15 mouse cellular contexts compared by ENCODE assay signal in the genomic region with DNA sequence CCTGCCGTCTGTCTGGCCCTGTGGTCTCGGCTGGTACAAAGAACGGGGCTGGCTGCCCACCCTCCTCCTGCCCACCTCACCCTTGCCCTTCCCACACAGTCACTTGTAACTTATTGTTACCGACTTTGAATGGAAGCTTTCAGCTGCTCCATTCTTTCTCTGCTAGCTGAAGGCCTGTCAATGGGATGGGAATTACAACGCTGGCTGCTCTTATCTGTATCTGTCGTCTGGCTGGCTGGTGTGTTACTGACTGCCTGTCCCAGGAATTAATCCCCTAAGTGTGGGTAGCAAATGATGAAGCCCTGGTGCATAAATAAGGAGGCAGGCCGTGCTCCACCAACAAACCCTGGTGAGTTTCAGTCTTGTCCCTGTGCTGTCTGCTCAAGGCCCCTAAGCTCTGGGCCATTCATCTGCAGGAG. TPM values are rescaled to one million over a fixed set of nuclear protein-coding genes. Genes with fewer than 3 reads are reported as not detected.
DNase-seq lines count a peak whose midpoint lies in the region; ATAC-seq and TF ChIP-seq lines count a peak whose summit lies in the region.
"Had no signal": no experiment of that assay in that cellular context is flagged by ENCODE, and none has a peak within 500 bp of the region (broad histone marks: within the 10 kb centered on the region; RNA-seq: fewer than 3 reads in every experiment).

No protein-coding gene starts in this region.

- TF ChIP-seq EP300 in MEL (IDR thresholded peaks at IDR 0.05; ENCODE audit: low read depth in 1 of 2, low read length in 2 of 2), result no peak

- no peaks in the 10 kb centered on the region for H3K9me3 ChIP-seq in embryonic facial prominence, embryonic 11.5 days (replicated peaks; ENCODE audit: control insufficient read depth, low read length)
- no peaks in the 10 kb centered on the region for H3K9me3 ChIP-seq in embryonic facial prominence, embryonic 10.5 days
- no peaks in the 10 kb centered on the region for H3K9me3 ChIP-seq in MEL (replicated peaks; ENCODE audit: insufficient read depth, low read length)
- H3K9me3 ChIP-seq in forebrain, embryonic 11.5 days (ENCODE audit: control insufficient read depth, low read length), result no peaks in the 10 kb centered on the region
- H3K9me3 ChIP-seq in hindbrain, embryonic 16.5 days (ENCODE audit: control insufficient read depth, low read length), result no peaks in the 10 kb centered on the region
- H3K9me3 ChIP-seq: embryonic facial prominence, embryonic 13.5 days; liver, embryonic 13.5 days had no signal

- DNase-seq in embryonic facial prominence, embryonic 11.5 days (ENCODE audit: low spot score), result no peak
- DNase-seq in embryonic facial prominence, embryonic 10.5 days (ENCODE audit: low spot score), result no peak
- DNase-seq in MEL (ENCODE audit: low read depth, low spot score), result no peak
- DNase-seq in forebrain, embryonic 11.5 days (ENCODE audit: low spot score), result peak; percentile 64
- DNase-seq in cerebellum, adult 18-20 months, result no peak
- DNase-seq in urinary bladder, adult 18-20 months (ENCODE audit: low spot score in 2 of 2), result no peak
- no peak for DNase-seq in liver
- DNase-seq: cerebellum, adult 11-12 months; kidney, adult 2 months; liver, embryonic 13.5 days; lung, postnatal 36 days; right cerebral cortex, postnatal 14 days; thymus, postnatal 25 days had no signal

- no peak for TF ChIP-seq RAD21 in MEL (IDR thresholded peaks at IDR 0.05; ENCODE audit: low read depth, low read length)

- WGBS in embryonic facial prominence, embryonic 11.5 days, result 33% methylated on average over 7 of the region's 7 CpGs
- WGBS in embryonic facial prominence, embryonic 10.5 days, result 31% methylated on average over 7 of the region's 7 CpGs
- 10% methylated on average over 7 of the region's 7 CpGs for WGBS in forebrain, embryonic 11.5 days
- WGBS in hindbrain, embryonic 16.5 days, result 11% methylated on average over 7 of the region's 7 CpGs

- H3K27me3 ChIP-seq in embryonic facial prominence, embryonic 11.5 days (ENCODE audit: control insufficient read depth, insufficient read depth, low read length), result no peaks in the 10 kb centered on the region
- no peaks in the 10 kb centered on the region; the same call in 1 of the 2 replicates for H3K27me3 ChIP-seq in embryonic facial prominence, embryonic 10.5 days (replicated peaks; ENCODE audit: low read depth, poor library complexity, severe bottlenecking)
- peaks cover 8% of the 10 kb centered on the region in 2 experiments for H3K27me3 ChIP-seq in MEL (ENCODE audit: control insufficient read depth in 1 of 2, insufficient read depth in 2 of 2, low read length in 2 of 2)
- H3K27me3 ChIP-seq in forebrain, embryonic 11.5 days (ENCODE audit: control insufficient read depth, insufficient read depth, low read length), result no peaks in the 10 kb centered on the region
- H3K27me3 ChIP-seq in hindbrain, embryonic 16.5 days (replicated peaks; ENCODE audit: control insufficient read depth, insufficient read depth, low read length), result no peaks in the 10 kb centered on the region
- H3K27me3 ChIP-seq: embryonic facial prominence, embryonic 13.5 days had no signal

- H3K4me3 ChIP-seq in embryonic facial prominence, embryonic 11.5 days (ENCODE audit: low read depth, low read length), result no peak overlapping the region
- H3K4me3 ChIP-seq in embryonic facial prominence, embryonic 10.5 days, result no peak overlapping the region
- no peak overlapping the region for H3K4me3 ChIP-seq in MEL (ENCODE audit: control insufficient read depth in 1 of 2, insufficient read depth in 1 of 2, low read depth in 2 of 2, low read length in 2 of 2)
- no peak overlapping the region for H3K4me3 ChIP-seq in forebrain, embryonic 11.5 days (ENCODE audit: low read depth, low read length)
- H3K4me3 ChIP-seq in hindbrain, embryonic 16.5 days (ENCODE audit: low read length), result no peak overlapping the region
- H3K4me3 ChIP-seq: embryonic facial prominence, embryonic 13.5 days; liver, embryonic 13.5 days had no signal

- no peaks in the 10 kb centered on the region for H3K36me3 ChIP-seq in embryonic facial prominence, embryonic 11.5 days (replicated peaks; ENCODE audit: control insufficient read depth, insufficient read depth, low read depth, low read length)
- H3K36me3 ChIP-seq in embryonic facial prominence, embryonic 10.5 days (replicated peaks), result no peaks in the 10 kb centered on the region
- H3K36me3 ChIP-seq in MEL (ENCODE audit: control insufficient read depth in 1 of 2, insufficient read depth in 2 of 2, low read length in 2 of 2), result peaks cover 0 to 14% of the 10 kb centered on the region in 2 experiments; a peak in 2 of 4 replicates
- no peaks in the 10 kb centered on the region for H3K36me3 ChIP-seq in forebrain, embryonic 11.5 days (ENCODE audit: control insufficient read depth, insufficient read depth, low read length)
- no peaks in the 10 kb centered on the region for H3K36me3 ChIP-seq in hindbrain, embryonic 16.5 days (ENCODE audit: control insufficient read depth, insufficient read depth, low read length)
- H3K36me3 ChIP-seq: embryonic facial prominence, embryonic 13.5 days; liver, embryonic 13.5 days had no signal

- H3K4me2 ChIP-seq in embryonic facial prominence, embryonic 11.5 days (ENCODE audit: low read depth, low read length), result no peak overlapping the region
- H3K4me2 ChIP-seq in forebrain, embryonic 11.5 days (ENCODE audit: low read depth, low read length, severe bottlenecking), result peak overlapping the region; percentile 24; the same call in 1 of the 2 replicates
- no peak overlapping the region for H3K4me2 ChIP-seq in hindbrain, embryonic 16.5 days (ENCODE audit: low read length)
- H3K4me2 ChIP-seq: embryonic facial prominence, embryonic 13.5 days; liver, embryonic 13.5 days had no signal

- TF ChIP-seq CTCF in MEL (IDR thresholded peaks at IDR 0.05 in 2 of 3, conservative IDR thresholded peaks at IDR 0.05 in 1 of 3; ENCODE audit: control insufficient read depth in 1 of 3, insufficient read depth in 1 of 3, low read depth in 2 of 3, low read length in 3 of 3, poor library complexity in 1 of 3, severe bottlenecking in 1 of 3), result no peak

- no peak overlapping the region for H3K9ac ChIP-seq in embryonic facial prominence, embryonic 11.5 days (replicated peaks; ENCODE audit: low read length)
- no peak overlapping the region for H3K9ac ChIP-seq in MEL (ENCODE audit: control insufficient read depth, low read depth, low read length, poor library complexity, severe bottlenecking)
- no peak overlapping the region for H3K9ac ChIP-seq in forebrain, embryonic 11.5 days (ENCODE audit: low read length)
- H3K9ac ChIP-seq in hindbrain, embryonic 16.5 days (ENCODE audit: low read depth, low read length), result no peak overlapping the region
- H3K9ac ChIP-seq: embryonic facial prominence, embryonic 13.5 days; liver, embryonic 13.5 days had no signal

- H3K27ac ChIP-seq in embryonic facial prominence, embryonic 11.5 days (replicated peaks; ENCODE audit: low read depth, low read length), result no peak overlapping the region
- H3K27ac ChIP-seq in embryonic facial prominence, embryonic 10.5 days (replicated peaks), result no peak overlapping the region
- H3K27ac ChIP-seq in MEL (ENCODE audit: control insufficient read depth, low read depth, low read length), result no peak overlapping the region
- H3K27ac ChIP-seq in forebrain, embryonic 11.5 days (ENCODE audit: low read depth, low read length), result peak overlapping the region; percentile 77
- H3K27ac ChIP-seq in hindbrain, embryonic 16.5 days (ENCODE audit: low read depth, low read length), result no peak overlapping the region
- H3K27ac ChIP-seq: embryonic facial prominence, embryonic 13.5 days; liver, embryonic 13.5 days had no signal

- no peaks in the 10 kb centered on the region for H3K4me1 ChIP-seq in embryonic facial prominence, embryonic 11.5 days (ENCODE audit: control insufficient read depth, insufficient read depth, low read length)
- H3K4me1 ChIP-seq in embryonic facial prominence, embryonic 10.5 days, result peaks cover 33% of the 10 kb centered on the region
- peaks cover 8 to 15% of the 10 kb centered on the region in 2 experiments for H3K4me1 ChIP-seq in MEL (ENCODE audit: control insufficient read depth in 1 of 2, insufficient read depth in 2 of 2, low read length in 2 of 2)
- peaks cover 13% of the 10 kb centered on the region for H3K4me1 ChIP-seq in forebrain, embryonic 11.5 days (replicated peaks; ENCODE audit: control insufficient read depth, insufficient read depth, low read length)
- peaks cover under 1% of the 10 kb centered on the region; the same call in 1 of the 2 replicates for H3K4me1 ChIP-seq in hindbrain, embryonic 16.5 days (ENCODE audit: control insufficient read depth, insufficient read depth, low read depth, low read length)
- H3K4me1 ChIP-seq: embryonic facial prominence, embryonic 13.5 days; liver, embryonic 13.5 days had no signal

- H3K79me2 ChIP-seq in MEL (ENCODE audit: control insufficient read depth, insufficient read depth, low read length, poor library complexity), result no peaks in the 10 kb centered on the region

- peak; percentile 34; the same call in 1 of the 2 replicates for ATAC-seq in embryonic facial prominence, embryonic 11.5 days (replicated peaks; ENCODE audit: insufficient number of reproducible peaks, low FRiP score, low TSS enrichment, low read depth)
- ATAC-seq in forebrain, embryonic 11.5 days (replicated peaks; ENCODE audit: low FRiP score), result peak; percentile 84
- ATAC-seq in hindbrain, embryonic 16.5 days, result peak; percentile 20; the same call in 1 of the 2 replicates

- no peak for TF ChIP-seq POLR2A in MEL (IDR thresholded peaks at IDR 0.05; ENCODE audit: control insufficient read depth in 1 of 2, insufficient read depth in 1 of 2, low read depth in 1 of 2, low read length in 2 of 2, poor library complexity in 1 of 2)

RNA-seq across cellular contexts. Expression of a gene that starts 34.5 kb away (rescaled TPM):
- polyA plus RNA-seq in embryonic facial prominence, embryonic 11.5 days (2014; fragmentation: Nextera tagmentation; extraction: Ambion mirVana), result 44.4 TPM in 2 replicates
- 36.6 and 37.9 TPM in 2 replicates for polyA plus RNA-seq in embryonic facial prominence, embryonic 10.5 days (2016; fragmentation: Nextera tagmentation; extraction: Ambion mirVana)
- total RNA-seq in MEL (2012; rRNA removed), result 74.1 and 77.5 TPM in 2 replicates
- 10 to 100 TPM in 1 of 2 experiments, not detected in 1; 80.5 TPM for polyA plus RNA-seq in MEL (2012; ENCODE audit: insufficient read depth in 1 of 2, insufficient read length in 2 of 2, low read depth in 1 of 2, low replicate concordance in 2 of 2, missing spikeins in 1 of 2)
- polyA plus RNA-seq in forebrain, embryonic 11.5 days (2014; fragmentation: Nextera tagmentation; extraction: Ambion mirVana), result 35.9 and 43.4 TPM in 2 replicates
- 29.0 and 29.6 TPM in 2 replicates for polyA plus RNA-seq in hindbrain, embryonic 16.5 days (2015; fragmentation: Nextera tagmentation; extraction: Ambion mirVana)

RNA-seq across cellular contexts. Expression of a gene that starts 40.4 kb away (rescaled TPM):
- 12.4 and 14.2 TPM in 2 replicates for polyA plus RNA-seq in embryonic facial prominence, embryonic 11.5 days (2014; fragmentation: Nextera tagmentation; extraction: Ambion mirVana)
- polyA plus RNA-seq in embryonic facial prominence, embryonic 10.5 days (2016; fragmentation: Nextera tagmentation; extraction: Ambion mirVana), result 18.9 and 24.5 TPM in 2 replicates
- total RNA-seq in MEL (2012; rRNA removed), result 31.6 and 37.5 TPM in 2 replicates
- polyA plus RNA-seq in MEL (2012; ENCODE audit: insufficient read depth in 1 of 2, insufficient read length in 2 of 2, low read depth in 1 of 2, low replicate concordance in 2 of 2, missing spikeins in 1 of 2), result 10 to 100 TPM in 1 of 2 experiments, not detected in 1; 48.6 TPM
- polyA plus RNA-seq in forebrain, embryonic 11.5 days (2014; fragmentation: Nextera tagmentation; extraction: Ambion mirVana), result 18.6 and 23.4 TPM in 2 replicates
- 36.2 and 48.4 TPM in 2 replicates for polyA plus RNA-seq in hindbrain, embryonic 16.5 days (2015; fragmentation: Nextera tagmentation; extraction: Ambion mirVana)

Comparison
In these comparisons a context has a peak if more than half of its experiments do, and no peak if none do; other contexts are left out.
1. ATAC-seq: peak in every context shown above with its lines; median percentile 84 in forebrain, embryonic 11.5 days; 34 in embryonic facial prominence, embryonic 11.5 days; 20 in hindbrain, embryonic 16.5 days.